Mouse (Mus musculus): Measurements from ENCODE around the gene Hcrtr1. TPM values are rescaled to one million over a fixed set of nuclear protein-coding genes. Genes with fewer than 3 reads are reported as not detected.

Gene Hcrtr1
- total RNA-seq, 1 experiment, result 0.22 TPM

DNA sequence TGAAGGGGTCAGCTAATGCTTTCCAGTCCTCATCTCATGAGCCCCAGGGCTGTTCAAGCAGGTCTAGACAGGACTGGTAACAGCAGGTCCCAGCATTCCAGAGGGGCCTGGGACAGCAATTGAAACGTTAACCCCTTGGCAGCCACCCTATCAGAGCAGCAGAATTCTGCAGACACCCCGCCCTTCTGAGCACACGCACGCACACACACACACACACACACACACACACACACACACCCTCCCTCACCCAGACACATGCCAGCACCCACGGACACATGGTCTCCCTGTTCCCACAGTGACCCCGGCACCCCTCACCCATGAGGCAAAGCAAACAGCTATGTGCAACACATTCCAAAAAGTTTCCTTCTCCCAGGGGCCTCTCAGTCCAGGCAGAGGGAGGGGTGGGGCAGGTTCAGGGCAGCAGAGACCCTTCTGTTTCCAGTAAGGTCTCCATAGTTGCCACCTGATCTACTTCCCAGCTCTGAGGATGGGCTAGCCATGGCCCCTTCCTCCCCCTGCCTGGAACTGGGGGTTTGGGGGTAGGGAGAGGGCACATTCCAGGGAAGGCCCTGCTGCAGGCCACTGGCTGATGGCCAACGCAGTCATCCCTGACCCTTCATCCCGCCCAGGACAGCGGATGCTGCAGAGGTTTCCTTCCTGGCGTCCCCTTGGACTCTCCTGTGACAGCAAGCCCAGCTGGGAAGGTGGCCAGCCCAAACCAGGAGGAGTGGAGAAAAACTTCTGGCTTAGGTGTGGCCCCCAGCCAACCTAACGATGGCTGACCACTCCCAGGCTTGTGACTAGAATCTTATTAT, 33.0 kb upstream of the Hcrtr1 start:
- no peak overlapping the region for H3K4me3 ChIP-seq (ENCODE audit: insufficient read depth in 1 of 2, low read depth in 1 of 2, low read length in 2 of 2, poor library complexity in 1 of 2, severe bottlenecking in 1 of 2)
- H3K27ac ChIP-seq (ENCODE audit: insufficient read depth, low read depth, low read length, poor library complexity, severe bottlenecking), result no peak overlapping the region
- in situ Hi-C loops (cut with MboI; ENCODE audit: low sequenced_read_pairs in 2 of 2, unreplicated experiment in 2 of 2), result no loop called here
- peaks cover 4 to 38% of the 10 kb centered on the region in 2 experiments for H3K4me1 ChIP-seq (ENCODE audit: control insufficient read depth in 2 of 2, insufficient read depth in 2 of 2, low read length in 2 of 2, poor library complexity in 1 of 2)
- H3K36me3 ChIP-seq (ENCODE audit: control insufficient read depth, insufficient read depth, low read length, poor library complexity, severe bottlenecking), result no peaks in the 10 kb centered on the region
- H3K9ac ChIP-seq (ENCODE audit: insufficient read depth, low read depth, low read length, poor library complexity, severe bottlenecking), result no peak overlapping the region
- H3K9me3 ChIP-seq (ENCODE audit: control insufficient read depth, insufficient read depth, low read depth, low read length), result no peaks in the 10 kb centered on the region
- DNase-seq (ENCODE audit: low read depth, low spot score), result no peak
- no peak for TF ChIP-seq MAFK (IDR thresholded peaks at IDR 0.05; ENCODE audit: insufficient read depth, low read depth, low read length)
- TF ChIP-seq ZC3H11A (IDR thresholded peaks at IDR 0.05; ENCODE audit: borderline replicate concordance, low read depth, low read length), result no peak
- no peak for TF ChIP-seq HCFC1 (IDR thresholded peaks at IDR 0.05; ENCODE audit: borderline replicate concordance, insufficient read depth, low read length)
- no peak for TF ChIP-seq ZNF384 (IDR thresholded peaks at IDR 0.05; ENCODE audit: low read depth, low read length)
- TF ChIP-seq CHD2 (IDR thresholded peaks at IDR 0.05; ENCODE audit: low read depth, low read length), result no peak

DNA sequence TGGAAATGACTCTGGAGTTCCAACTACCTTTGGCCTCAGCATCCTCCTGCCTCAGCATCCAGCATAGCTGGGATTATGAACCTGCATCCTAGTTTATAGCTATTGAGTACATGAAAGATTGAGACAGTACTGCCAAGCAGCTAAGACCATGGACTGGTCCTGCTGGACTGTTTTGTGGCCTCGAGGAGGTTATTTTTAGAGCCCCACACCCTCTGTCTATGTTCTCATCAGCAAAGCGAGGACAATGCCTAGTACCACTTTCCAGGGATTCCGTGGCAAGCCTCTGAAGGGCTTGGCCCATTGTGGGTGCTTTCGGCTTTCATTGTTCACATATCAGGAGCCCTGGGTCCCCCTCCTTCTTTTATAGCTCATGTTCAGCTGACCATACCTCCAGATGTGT, 31.2 kb upstream of the Hcrtr1 start:
- no peak for TF ChIP-seq HCFC1 (IDR thresholded peaks at IDR 0.05; ENCODE audit: borderline replicate concordance, insufficient read depth, low read length)
- no peak for TF ChIP-seq CHD2 (IDR thresholded peaks at IDR 0.05; ENCODE audit: low read depth, low read length)
- no peak for TF ChIP-seq ZNF384 (IDR thresholded peaks at IDR 0.05; ENCODE audit: low read depth, low read length)
- no peak for TF ChIP-seq MAFK (IDR thresholded peaks at IDR 0.05; ENCODE audit: insufficient read depth, low read depth, low read length)
- no peak for TF ChIP-seq ZC3H11A (IDR thresholded peaks at IDR 0.05; ENCODE audit: borderline replicate concordance, low read depth, low read length)
- Histone ChIP-seq H3K9ac (ENCODE audit: insufficient read depth, low read depth, low read length, poor library complexity, severe bottlenecking) (no peak overlapping the region), H3K9me3 (ENCODE audit: control insufficient read depth, insufficient read depth, low read depth, low read length) (no peaks in the 10 kb centered on the region), H3K4me1 (ENCODE audit: control insufficient read depth in 2 of 2, insufficient read depth in 2 of 2, low read length in 2 of 2, poor library complexity in 1 of 2) (peaks cover 2 to 27% of the 10 kb centered on the region in 2 experiments; a peak in 3 of 4 replicates), H3K4me3 (ENCODE audit: insufficient read depth in 1 of 2, low read depth in 1 of 2, low read length in 2 of 2, poor library complexity in 1 of 2, severe bottlenecking in 1 of 2) (no peak overlapping the region), H3K27ac (ENCODE audit: insufficient read depth, low read depth, low read length, poor library complexity, severe bottlenecking) (no peak overlapping the region), H3K36me3 (ENCODE audit: control insufficient read depth, insufficient read depth, low read length, poor library complexity, severe bottlenecking) (no peaks in the 10 kb centered on the region)
- no peak for DNase-seq (ENCODE audit: low read depth, low spot score)
- in situ Hi-C loops (cut with MboI; ENCODE audit: low sequenced_read_pairs in 2 of 2, unreplicated experiment in 2 of 2), result no loop called here

DNA sequence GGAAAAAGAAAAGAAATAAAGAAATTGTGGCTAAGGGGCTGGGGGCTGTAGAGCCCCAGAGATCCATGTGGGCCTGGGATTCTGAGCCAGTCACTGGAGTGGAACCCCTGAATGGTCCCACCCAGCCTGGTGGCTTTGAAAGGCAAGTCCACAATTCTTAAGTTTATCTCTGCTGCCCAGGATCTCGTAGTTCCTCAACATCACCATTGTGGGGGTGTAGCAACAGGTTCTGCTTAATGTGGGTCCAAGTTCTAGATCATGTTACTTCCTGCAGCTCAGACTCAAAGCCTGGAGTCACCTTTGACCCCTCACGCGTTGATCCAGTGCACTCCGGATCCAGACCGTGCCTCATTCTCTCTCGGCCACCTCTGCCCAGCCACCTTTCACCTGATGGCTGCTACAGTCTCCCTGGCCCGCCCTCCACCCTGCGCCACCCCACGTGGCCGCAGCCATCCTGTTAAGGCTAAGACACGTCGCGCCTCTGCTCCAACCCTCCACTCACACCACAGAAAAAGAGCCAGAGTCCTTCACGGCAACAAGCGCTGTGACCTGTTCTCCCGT, 30.3 kb upstream of the Hcrtr1 start:
- Histone ChIP-seq H3K9me3 (ENCODE audit: control insufficient read depth, insufficient read depth, low read depth, low read length) (no peaks in the 10 kb centered on the region), H3K36me3 (ENCODE audit: control insufficient read depth, insufficient read depth, low read length, poor library complexity, severe bottlenecking) (no peaks in the 10 kb centered on the region), H3K4me1 (ENCODE audit: control insufficient read depth in 2 of 2, insufficient read depth in 2 of 2, low read length in 2 of 2, poor library complexity in 1 of 2) (peaks cover 2 to 26% of the 10 kb centered on the region in 2 experiments; a peak in 3 of 4 replicates), H3K27ac (ENCODE audit: insufficient read depth, low read depth, low read length, poor library complexity, severe bottlenecking) (no peak overlapping the region), H3K9ac (ENCODE audit: insufficient read depth, low read depth, low read length, poor library complexity, severe bottlenecking) (no peak overlapping the region), H3K4me3 (ENCODE audit: insufficient read depth in 1 of 2, low read depth in 1 of 2, low read length in 2 of 2, poor library complexity in 1 of 2, severe bottlenecking in 1 of 2) (no peak overlapping the region)
- TF ChIP-seq MAFK (IDR thresholded peaks at IDR 0.05; ENCODE audit: insufficient read depth, low read depth, low read length), result no peak
- TF ChIP-seq ZNF384 (IDR thresholded peaks at IDR 0.05; ENCODE audit: low read depth, low read length), result no peak
- TF ChIP-seq CHD2 (IDR thresholded peaks at IDR 0.05; ENCODE audit: low read depth, low read length), result no peak
- TF ChIP-seq ZC3H11A (IDR thresholded peaks at IDR 0.05; ENCODE audit: borderline replicate concordance, low read depth, low read length), result no peak
- TF ChIP-seq HCFC1 (IDR thresholded peaks at IDR 0.05; ENCODE audit: borderline replicate concordance, insufficient read depth, low read length), result no peak
- in situ Hi-C loops (cut with MboI; ENCODE audit: low sequenced_read_pairs in 2 of 2, unreplicated experiment in 2 of 2), result no loop called here
- DNase-seq (ENCODE audit: low read depth, low spot score), result no peak

DNA sequence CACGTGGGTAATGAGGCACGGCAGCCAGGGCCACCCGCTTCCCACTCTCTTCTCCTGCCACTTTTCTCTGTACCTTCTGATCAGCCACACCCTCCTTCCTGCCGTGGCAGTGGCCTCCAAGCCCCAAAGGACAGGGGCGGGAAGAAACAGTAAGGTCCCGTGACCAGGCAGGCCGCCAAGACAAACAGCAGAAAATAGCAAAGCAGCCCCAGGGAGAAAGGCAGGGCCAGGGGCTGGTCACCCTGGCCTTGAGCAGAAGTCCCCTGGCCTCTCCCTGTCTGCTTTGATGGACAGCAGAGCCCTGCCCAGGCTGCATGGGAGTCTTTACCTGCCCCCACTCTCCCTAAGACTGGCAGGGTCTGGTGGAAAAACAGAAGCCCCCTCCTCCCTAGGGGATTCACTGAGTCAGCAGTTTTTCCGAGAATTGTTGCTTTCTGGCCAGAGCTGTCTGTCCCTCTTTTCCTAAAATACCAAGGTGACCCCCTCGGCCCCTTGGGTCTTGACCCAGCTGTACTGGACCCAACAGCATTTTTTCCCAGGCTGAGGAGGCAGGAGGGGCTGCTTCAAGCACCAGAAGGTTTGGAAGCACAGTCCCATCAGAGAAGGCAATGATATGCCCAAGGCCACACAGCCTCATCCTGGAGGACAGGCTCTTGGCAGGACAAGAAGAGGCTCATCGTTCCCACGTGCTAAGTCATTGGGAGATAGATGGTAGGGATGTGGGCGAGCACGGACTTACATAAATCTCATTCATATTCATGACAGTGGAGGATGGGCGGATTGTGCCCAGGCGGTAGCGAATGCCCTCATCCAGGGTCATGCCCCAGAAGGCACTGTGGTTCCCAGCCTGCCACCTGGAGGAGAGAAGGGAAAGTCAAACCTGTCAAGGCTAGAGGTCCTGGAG, 29.4 kb upstream of the Hcrtr1 start:
- Histone ChIP-seq H3K9me3 (ENCODE audit: control insufficient read depth, insufficient read depth, low read depth, low read length) (no peaks in the 10 kb centered on the region), H3K4me1 (ENCODE audit: control insufficient read depth in 2 of 2, insufficient read depth in 2 of 2, low read length in 2 of 2, poor library complexity in 1 of 2) (peaks cover 0 to 23% of the 10 kb centered on the region in 2 experiments; a peak in 2 of 4 replicates), H3K9ac (ENCODE audit: insufficient read depth, low read depth, low read length, poor library complexity, severe bottlenecking) (no peak overlapping the region), H3K36me3 (ENCODE audit: control insufficient read depth, insufficient read depth, low read length, poor library complexity, severe bottlenecking) (no peaks in the 10 kb centered on the region), H3K27ac (ENCODE audit: insufficient read depth, low read depth, low read length, poor library complexity, severe bottlenecking) (no peak overlapping the region), H3K4me3 (ENCODE audit: insufficient read depth in 1 of 2, low read depth in 1 of 2, low read length in 2 of 2, poor library complexity in 1 of 2, severe bottlenecking in 1 of 2) (no peak overlapping the region)
- DNase-seq (ENCODE audit: low read depth, low spot score), result no peak
- no peak for TF ChIP-seq ZNF384 (IDR thresholded peaks at IDR 0.05; ENCODE audit: low read depth, low read length)
- TF ChIP-seq HCFC1 (IDR thresholded peaks at IDR 0.05; ENCODE audit: borderline replicate concordance, insufficient read depth, low read length), result no peak
- TF ChIP-seq CHD2 (IDR thresholded peaks at IDR 0.05; ENCODE audit: low read depth, low read length), result no peak
- peak; percentile 91 for TF ChIP-seq MAFK (IDR thresholded peaks at IDR 0.05; ENCODE audit: insufficient read depth, low read depth, low read length)
- TF ChIP-seq ZC3H11A (IDR thresholded peaks at IDR 0.05; ENCODE audit: borderline replicate concordance, low read depth, low read length), result no peak
- in situ Hi-C loops (cut with MboI; ENCODE audit: low sequenced_read_pairs in 2 of 2, unreplicated experiment in 2 of 2), result no loop called here
